Mouse (Mus musculus): ENCODE measurements around the gene Mybbp1a.

GRCm38 (mm10) chr11:72394694-72395093 lies 46.5 kb upstream of the Mybbp1a start:
- TF ChIP-seq CTCF (IDR thresholded peaks at IDR 0.05; ENCODE audit: borderline replicate concordance, control insufficient read depth, extremely low read depth, insufficient read depth, low read length, poor library complexity) (no peak), POLR2A (IDR thresholded peaks at IDR 0.05; ENCODE audit: control insufficient read depth, extremely low read depth, insufficient read depth, low read length, poor library complexity) (no peak)

Measured in thymus, adult 2 months (tissue).